Mouse (Mus musculus) natural killer cell, adult 2 months (primary cell): ENCODE measurements around the gene Plcz1.

Experiments
- DNase-seq, 2 experiments: peaks; one replicate each; pipeline ENCODE4 v3.0.0; 2022; ENCODE audit warnings: low spot score in 2 of 2

The Plcz1 gene

DNA sequence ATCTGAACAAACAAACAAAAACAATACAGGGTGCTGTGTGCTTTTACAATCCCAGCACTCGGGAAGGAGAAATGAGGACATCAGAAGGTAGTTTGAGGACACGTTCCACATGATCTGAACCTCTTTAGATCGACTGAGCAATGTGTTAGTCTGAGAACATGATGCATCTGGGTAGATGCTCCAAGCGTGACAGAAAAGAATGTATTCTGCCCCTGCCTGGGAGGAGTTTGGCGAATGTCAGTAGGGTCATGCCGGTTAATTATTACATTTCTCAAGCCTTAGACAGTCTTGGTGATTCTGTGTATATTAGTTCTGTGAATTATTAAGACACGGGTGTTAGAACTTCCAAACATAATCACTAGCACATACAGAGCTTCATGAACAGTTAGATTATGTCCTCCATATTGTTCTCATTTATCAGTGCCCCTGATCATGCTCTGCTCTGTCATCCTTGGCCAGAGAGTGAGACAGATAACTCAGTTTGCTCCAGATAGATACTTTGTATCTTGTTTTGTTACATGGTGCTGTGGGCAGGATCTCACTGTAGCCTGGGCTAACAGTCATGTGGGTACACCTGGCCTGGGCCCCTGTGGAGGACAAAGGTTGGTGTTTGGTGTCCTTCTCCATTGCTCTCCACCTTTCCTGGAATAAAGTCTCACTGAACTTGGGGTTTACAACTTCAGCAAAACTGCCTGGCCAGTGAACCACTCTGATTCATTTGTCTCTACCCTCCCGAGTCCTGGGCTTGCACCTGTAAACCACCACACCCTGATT lies 94.0 kb downstream of the Plcz1 start:
- no peak for DNase-seq
